In genomic region chr4:138457091-138457490, GRCm38 (mm10) we compare ENCODE assay signal across 12 mouse cellular contexts. TPM values are rescaled to one million over a fixed set of nuclear protein-coding genes. Genes with fewer than 3 reads are reported as not detected.
DNase-seq lines count a peak whose midpoint lies in the region; ATAC-seq lines count a peak whose summit lies in the region.
"Had no signal": no experiment of that assay in that cellular context is flagged by ENCODE, and none has a peak within 500 bp of the region (broad histone marks: within the 10 kb centered on the region; RNA-seq: fewer than 3 reads in every experiment).

No protein-coding gene starts in this region.

- peak overlapping the region; percentile 90 for H3K4me2 ChIP-seq in kidney, embryonic 16.5 days (replicated peaks; ENCODE audit: low read depth, low read length)
- no peak overlapping the region; the same call in 1 of the 2 replicates for H3K4me2 ChIP-seq in forebrain, embryonic 11.5 days (ENCODE audit: low read depth, low read length, severe bottlenecking)
- peak overlapping the region; percentile 72 for H3K4me2 ChIP-seq in hindbrain, embryonic 12.5 days (replicated peaks)
- peak overlapping the region; percentile 85 for H3K4me2 ChIP-seq in midbrain, embryonic 12.5 days (replicated peaks)

- H3K27ac ChIP-seq in kidney, embryonic 16.5 days (ENCODE audit: low read length) = no peak overlapping the region
- no peak overlapping the region for H3K27ac ChIP-seq in forebrain, embryonic 11.5 days (ENCODE audit: low read depth, low read length)
- no peak overlapping the region for H3K27ac ChIP-seq in hindbrain, embryonic 12.5 days
- H3K27ac ChIP-seq in midbrain, embryonic 12.5 days (replicated peaks) = no peak overlapping the region

- no peaks in the 10 kb centered on the region for H3K9me3 ChIP-seq in kidney, embryonic 16.5 days (ENCODE audit: low read length)
- H3K9me3 ChIP-seq in forebrain, embryonic 11.5 days (ENCODE audit: control insufficient read depth, low read length) = no peaks in the 10 kb centered on the region
- no peaks in the 10 kb centered on the region for H3K9me3 ChIP-seq in hindbrain, embryonic 12.5 days (replicated peaks)
- H3K9me3 ChIP-seq in midbrain, embryonic 12.5 days = no peaks in the 10 kb centered on the region

- peak overlapping the region; percentile 93 for H3K4me3 ChIP-seq in kidney, embryonic 16.5 days (ENCODE audit: low read length)
- 0 out of 2 replicates have a peak overlapping the region, but pooled peaks have one; percentile 79 for H3K4me3 ChIP-seq in forebrain, embryonic 11.5 days (ENCODE audit: low read depth, low read length)
- peak overlapping the region; percentile 86; the same call in 1 of the 2 replicates for H3K4me3 ChIP-seq in hindbrain, embryonic 12.5 days
- peak overlapping the region; percentile 93 for H3K4me3 ChIP-seq in midbrain, embryonic 12.5 days

- no peak for DNase-seq in kidney, adult 9 months
- DNase-seq in forebrain, embryonic 11.5 days (ENCODE audit: low spot score) = no peak
- DNase-seq in ovary, postnatal 14 days (ENCODE audit: low spot score) = no peak
- DNase-seq in layer of hippocampus, adult 9-10 months (ENCODE audit: low spot score) = no peak
- DNase-seq: adrenal gland, adult 8-10 months; heart, adult 18-20 months; thymus, postnatal 14 days had no signal

- 52% methylated on average over 4 of the region's 4 CpGs for WGBS in kidney, embryonic 16.5 days
- 57% methylated on average over 4 of the region's 4 CpGs for WGBS in forebrain, embryonic 11.5 days
- WGBS in hindbrain, embryonic 12.5 days = 44% methylated on average over 4 of the region's 4 CpGs
- 51% methylated on average over 4 of the region's 4 CpGs for WGBS in midbrain, embryonic 12.5 days

- no peak for ATAC-seq in kidney, embryonic 16.5 days (ENCODE audit: low FRiP score, low TSS enrichment)
- no peak for ATAC-seq in forebrain, embryonic 11.5 days (replicated peaks; ENCODE audit: low FRiP score)
- no peak for ATAC-seq in hindbrain, embryonic 12.5 days (ENCODE audit: low FRiP score)
- no peak for ATAC-seq in midbrain, embryonic 12.5 days (ENCODE audit: low FRiP score, low read depth)
- no peak for ATAC-seq in erythroid progenitor cell, adult 5-6 weeks (replicated peaks; ENCODE audit: low FRiP score, poor library complexity, severe bottlenecking)
- ATAC-seq: Patski had no signal

- no peaks in the 10 kb centered on the region for H3K27me3 ChIP-seq in kidney, embryonic 16.5 days (ENCODE audit: insufficient read depth, low read length)
- peaks cover 26% of the 10 kb centered on the region for H3K27me3 ChIP-seq in forebrain, embryonic 11.5 days (ENCODE audit: control insufficient read depth, insufficient read depth, low read length)
- H3K27me3 ChIP-seq in hindbrain, embryonic 12.5 days = peaks cover 20% of the 10 kb centered on the region; the same call in 1 of the 2 replicates
- peaks cover 21% of the 10 kb centered on the region for H3K27me3 ChIP-seq in midbrain, embryonic 12.5 days
- H3K27me3 ChIP-seq: Patski had no signal

- H3K4me1 ChIP-seq in kidney, embryonic 16.5 days (ENCODE audit: insufficient read depth, low read length) = peaks cover 53% of the 10 kb centered on the region
- peaks cover 20% of the 10 kb centered on the region for H3K4me1 ChIP-seq in forebrain, embryonic 11.5 days (replicated peaks; ENCODE audit: control insufficient read depth, insufficient read depth, low read length)
- H3K4me1 ChIP-seq in hindbrain, embryonic 12.5 days = peaks cover 60% of the 10 kb centered on the region
- H3K4me1 ChIP-seq in midbrain, embryonic 12.5 days = peaks cover 48% of the 10 kb centered on the region

- 0 out of 2 replicates have a peak, but pooled peaks cover 5% of the 10 kb centered on the region for H3K36me3 ChIP-seq in kidney, embryonic 16.5 days (ENCODE audit: insufficient read depth, low read length)
- no peaks in the 10 kb centered on the region for H3K36me3 ChIP-seq in forebrain, embryonic 11.5 days (ENCODE audit: control insufficient read depth, insufficient read depth, low read length)
- no peaks in the 10 kb centered on the region for H3K36me3 ChIP-seq in hindbrain, embryonic 12.5 days
- H3K36me3 ChIP-seq in midbrain, embryonic 12.5 days = no peaks in the 10 kb centered on the region

- no peak overlapping the region for H3K9ac ChIP-seq in kidney, embryonic 16.5 days (replicated peaks; ENCODE audit: low read length)
- H3K9ac ChIP-seq in forebrain, embryonic 11.5 days (ENCODE audit: low read length) = no peak overlapping the region
- no peak overlapping the region for H3K9ac ChIP-seq in hindbrain, embryonic 12.5 days
- no peak overlapping the region for H3K9ac ChIP-seq in midbrain, embryonic 12.5 days (replicated peaks)

RNA-seq across cellular contexts. Expression of gene Camk2n1, which starts 3.0 kb away (rescaled TPM):
- 6.2 and 6.4 TPM in 2 replicates for polyA plus RNA-seq in kidney, embryonic 16.5 days (2015; fragmentation: Nextera tagmentation; extraction: Ambion mirVana)
- polyA plus RNA-seq in forebrain, embryonic 11.5 days (2014; fragmentation: Nextera tagmentation; extraction: Ambion mirVana) = 2.2 and 2.5 TPM in 2 replicates
- polyA plus RNA-seq in hindbrain, embryonic 12.5 days (2016; fragmentation: Nextera tagmentation; extraction: Ambion mirVana) = 7.9 TPM in 2 replicates
- polyA plus RNA-seq in midbrain, embryonic 12.5 days (2016; fragmentation: Nextera tagmentation; extraction: Ambion mirVana) = 9.0 and 9.8 TPM in 2 replicates
- 0.42 TPM in 1 of 2 replicates, not detected in the other for total RNA-seq in erythroid progenitor cell, adult 5-6 weeks (2015; ENCODE audit: low replicate concordance)
- total RNA-seq in erythroid progenitor cell, adult 5-6 weeks (2017; ENCODE audit: low replicate concordance) = 0.30 TPM in 1 of 2 replicates, not detected in the other

RNA-seq across cellular contexts. Expression of gene Mul1, which starts 22.6 kb away (rescaled TPM):
- 21.5 and 22.4 TPM in 2 replicates for polyA plus RNA-seq in kidney, embryonic 16.5 days (2015; fragmentation: Nextera tagmentation; extraction: Ambion mirVana)
- polyA plus RNA-seq in forebrain, embryonic 11.5 days (2014; fragmentation: Nextera tagmentation; extraction: Ambion mirVana) = 18.6 and 21.1 TPM in 2 replicates
- polyA plus RNA-seq in hindbrain, embryonic 12.5 days (2016; fragmentation: Nextera tagmentation; extraction: Ambion mirVana) = 16.1 and 22.3 TPM in 2 replicates
- 16.0 and 17.5 TPM in 2 replicates for polyA plus RNA-seq in midbrain, embryonic 12.5 days (2016; fragmentation: Nextera tagmentation; extraction: Ambion mirVana)
- 2.9 and 3.2 TPM in 2 replicates for total RNA-seq in erythroid progenitor cell, adult 5-6 weeks (2015; ENCODE audit: low replicate concordance)
- total RNA-seq in erythroid progenitor cell, adult 5-6 weeks (2017; ENCODE audit: low replicate concordance) = 3.7 and 5.0 TPM in 2 replicates
